Mouse (Mus musculus) testis, adult 2 months (tissue): ENCODE measurements around the gene Asns. TPM values are rescaled to one million over a fixed set of nuclear protein-coding genes. Genes with fewer than 3 reads are reported as not detected.
A peak's percentile ranks its signal among the peaks of the same experiment; 100 is the strongest.

Source experiments
- H3K27ac ChIP-seq: fragments of 200-500 bp; 2 replicates; pipeline ENCODE4 v1.5.1; 2012; ENCODE audit warnings: low read depth, low read length; ENCODE audit not compliant: control insufficient read depth, insufficient read depth
- H3K27me3 ChIP-seq: fragments of 200-500 bp; 2 replicates; pipeline ENCODE4 v1.6.1; 2012; ENCODE audit warnings: mild to moderate bottlenecking, low read length, moderate library complexity; ENCODE audit not compliant: control insufficient read depth, insufficient read depth
- H3K36me3 ChIP-seq: fragments of 200-500 bp; 2 replicates; pipeline ENCODE4 v1.6.1; 2012; ENCODE audit warnings: mild to moderate bottlenecking, low read length; ENCODE audit not compliant: control insufficient read depth, insufficient read depth
- H3K4me1 ChIP-seq: fragments of 200-500 bp; 2 replicates; pipeline ENCODE4 v1.6.1; 2012; ENCODE audit warnings: low read length; ENCODE audit not compliant: control insufficient read depth, insufficient read depth
- H3K4me3 ChIP-seq: fragments of 200-500 bp; 2 replicates; pipeline ENCODE4 v1.5.1; 2012; ENCODE audit warnings: low read depth, mild to moderate bottlenecking, low read length, moderate library complexity, mixed read lengths; ENCODE audit not compliant: control insufficient read depth
- CTCF ChIP-seq: fragments of 200-500 bp; IDR thresholded peaks from 2 replicates; pipeline ENCODE4 v1.5.1; 2012; ENCODE audit warnings: low read depth, mild to moderate bottlenecking, inconsistent platforms, low read length, moderate library complexity; ENCODE audit not compliant: control insufficient read depth, insufficient read depth, insufficient replicate concordance
- POLR2A ChIP-seq: fragments of 200-500 bp; IDR thresholded peaks from 2 replicates; pipeline ENCODE4 v1.6.1; 2012; ENCODE audit warnings: low read depth, mild to moderate bottlenecking, inconsistent platforms, low read length, moderate library complexity; ENCODE audit not compliant: control insufficient read depth
- polyA plus RNA-seq: library from polyadenylated mRNA; depleted of rRNA; stranded (reverse); fragments of >200 nt; gene quantifications from 2 replicates; pipeline ENCODE4 v1.2.3, GENCODE M21; 2012; rRNA removed

Asns gene
- polyA plus RNA-seq: 114 and 122 TPM in 2 replicates

GRCm38 (mm10) chr6:7692884-7693585, at the start of gene Asns:
Gene Asns (minus strand): TSS chr6:7693254.
- Histone ChIP-seq H3K27me3 (no peaks in the 10 kb centered on the region), H3K4me3 (peak within 1 kb of the TSS; percentile 95), H3K4me1 (peaks cover 14% of the 10 kb centered on the region), H3K36me3 (no peaks in the 10 kb centered on the region), H3K27ac (peak within 1 kb of the TSS; percentile 81)
- TF ChIP-seq CTCF: 0 out of 2 replicates have a peak, but pooled peaks have one; percentile 8
- TF ChIP-seq POLR2A: peak; percentile 38; the same call in 1 of the 2 replicates

DNA sequence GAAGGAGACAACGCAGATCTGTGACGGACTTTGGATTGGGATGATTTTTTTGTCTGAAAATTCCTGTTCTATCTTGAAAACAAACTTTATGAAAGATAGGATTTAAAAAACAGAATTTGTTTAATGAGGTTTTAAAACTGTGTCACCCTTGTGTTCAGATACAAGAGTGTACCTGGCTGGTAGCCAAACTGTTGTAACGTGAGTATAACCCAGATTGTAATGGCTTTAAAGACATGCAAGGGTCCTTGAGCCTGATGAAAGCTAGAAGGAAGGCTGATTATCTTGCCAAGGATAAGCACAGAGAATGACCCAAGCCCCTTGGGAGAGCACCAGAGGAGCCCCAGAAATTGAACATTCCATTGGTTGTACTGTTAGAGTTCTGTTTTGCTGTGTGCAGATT, 48.7 kb upstream of the Asns start:
- TF ChIP-seq POLR2A: no peak
- TF ChIP-seq CTCF: no peak
- Histone ChIP-seq H3K27me3 (no peaks in the 10 kb centered on the region), H3K4me3 (no peak overlapping the region), H3K27ac (no peak overlapping the region), H3K4me1 (no peaks in the 10 kb centered on the region), H3K36me3 (no peaks in the 10 kb centered on the region)

GRCm38 (mm10) chr6:7737842-7738241, 44.8 kb upstream of the Asns start:
- Histone ChIP-seq H3K36me3 (no peaks in the 10 kb centered on the region), H3K4me1 (no peaks in the 10 kb centered on the region; the same call in 1 of the 2 replicates), H3K27ac (no peak overlapping the region), H3K27me3 (no peaks in the 10 kb centered on the region), H3K4me3 (no peak overlapping the region)
- no peak for TF ChIP-seq POLR2A
- no peak for TF ChIP-seq CTCF

GRCm38 (mm10) chr6:7732754-7733708, 40.0 kb upstream of the Asns start:
- Histone ChIP-seq H3K27me3 (no peaks in the 10 kb centered on the region), H3K4me1 (no peaks in the 10 kb centered on the region; the same call in none of the 2 replicates), H3K27ac (peak overlapping the region; percentile 95), H3K4me3 (peak overlapping the region; percentile 77), H3K36me3 (no peaks in the 10 kb centered on the region)
- TF ChIP-seq POLR2A (no peak), CTCF (no peak)

DNA sequence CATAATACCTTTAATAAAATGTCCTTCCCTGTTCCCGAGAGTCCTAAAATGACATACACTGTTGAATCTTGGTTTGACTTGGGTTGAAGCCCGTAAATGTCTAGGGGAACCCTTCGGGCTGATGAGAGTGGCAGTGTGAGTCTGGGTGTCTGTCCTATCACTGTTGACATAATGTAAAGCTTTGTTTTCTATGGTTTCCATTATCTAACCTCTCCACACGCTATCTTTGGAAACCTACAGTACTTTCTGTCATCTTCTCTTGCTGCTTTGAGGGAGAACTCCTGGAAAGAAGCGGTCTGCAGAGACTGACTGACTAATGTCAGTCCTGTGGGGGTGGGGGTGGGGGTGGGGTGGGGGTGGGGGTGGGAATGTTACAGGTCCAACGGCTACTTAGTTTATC, 39.0 kb upstream of the Asns start:
- no peaks in the 10 kb centered on the region; the same call in none of the 2 replicates for H3K4me1 ChIP-seq
- H3K27ac ChIP-seq: peak overlapping the region; percentile 95
- peak overlapping the region; percentile 77; the same call in 1 of the 2 replicates for H3K4me3 ChIP-seq
- no peaks in the 10 kb centered on the region for H3K27me3 ChIP-seq
- H3K36me3 ChIP-seq: no peaks in the 10 kb centered on the region
- TF ChIP-seq CTCF (no peak), POLR2A (no peak)

- Histone ChIP-seq H3K36me3 (no peaks in the 10 kb centered on the region), H3K27ac (no peak overlapping the region), H3K4me1 (no peaks in the 10 kb centered on the region; the same call in none of the 2 replicates), H3K4me3 (no peak overlapping the region), H3K27me3 (no peaks in the 10 kb centered on the region)
- TF ChIP-seq POLR2A: no peak
- TF ChIP-seq CTCF: no peak
Observed at GRCm38 (mm10) chr6:7729128-7729527, 36.1 kb upstream of the Asns start.

DNA sequence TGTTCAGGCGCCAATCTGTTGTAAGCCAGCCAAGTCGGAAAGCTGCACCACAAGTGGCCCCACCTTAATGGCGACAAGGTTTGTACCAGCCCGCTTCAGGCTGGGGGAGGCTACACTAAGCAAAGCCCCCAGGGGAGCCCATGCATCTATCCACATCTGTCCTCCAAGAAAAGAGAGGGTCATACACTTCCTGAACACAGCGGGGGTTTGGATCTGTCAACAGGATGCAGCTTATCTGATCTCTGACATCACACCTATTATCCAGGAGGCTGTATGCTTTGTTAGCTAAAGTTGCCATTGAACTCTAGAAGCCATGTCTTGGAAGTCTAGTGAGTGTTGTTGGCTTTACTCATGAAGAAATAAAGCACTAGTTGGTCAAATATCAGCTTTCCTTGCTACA, 35.2 kb upstream of the Asns start:
- no peak overlapping the region for H3K27ac ChIP-seq
- no peaks in the 10 kb centered on the region for H3K36me3 ChIP-seq
- no peak for TF ChIP-seq POLR2A
- TF ChIP-seq CTCF: no peak
- H3K4me1 ChIP-seq: no peaks in the 10 kb centered on the region; the same call in none of the 2 replicates
- no peak overlapping the region for H3K4me3 ChIP-seq
- no peaks in the 10 kb centered on the region for H3K27me3 ChIP-seq
